Mouse (Mus musculus) cerebellum, adult 2 months (tissue): Measurements from ENCODE around the gene Rpa2.

Source experiments
- CTCF ChIP-seq: fragments of 200-500 bp; IDR thresholded peaks from 2 replicates; pipeline ENCODE4 v1.5.1; 2011; ENCODE audit warnings: low read depth, mild to moderate bottlenecking, control low read depth, low read length, moderate library complexity, borderline replicate concordance; ENCODE audit not compliant: insufficient read depth
- POLR2A ChIP-seq: fragments of 200-500 bp; IDR thresholded peaks from 2 replicates; pipeline ENCODE4 v1.6.1; 2011; ENCODE audit warnings: low read length, control low read depth, borderline replicate concordance; ENCODE audit not compliant: insufficient read depth

DNA sequence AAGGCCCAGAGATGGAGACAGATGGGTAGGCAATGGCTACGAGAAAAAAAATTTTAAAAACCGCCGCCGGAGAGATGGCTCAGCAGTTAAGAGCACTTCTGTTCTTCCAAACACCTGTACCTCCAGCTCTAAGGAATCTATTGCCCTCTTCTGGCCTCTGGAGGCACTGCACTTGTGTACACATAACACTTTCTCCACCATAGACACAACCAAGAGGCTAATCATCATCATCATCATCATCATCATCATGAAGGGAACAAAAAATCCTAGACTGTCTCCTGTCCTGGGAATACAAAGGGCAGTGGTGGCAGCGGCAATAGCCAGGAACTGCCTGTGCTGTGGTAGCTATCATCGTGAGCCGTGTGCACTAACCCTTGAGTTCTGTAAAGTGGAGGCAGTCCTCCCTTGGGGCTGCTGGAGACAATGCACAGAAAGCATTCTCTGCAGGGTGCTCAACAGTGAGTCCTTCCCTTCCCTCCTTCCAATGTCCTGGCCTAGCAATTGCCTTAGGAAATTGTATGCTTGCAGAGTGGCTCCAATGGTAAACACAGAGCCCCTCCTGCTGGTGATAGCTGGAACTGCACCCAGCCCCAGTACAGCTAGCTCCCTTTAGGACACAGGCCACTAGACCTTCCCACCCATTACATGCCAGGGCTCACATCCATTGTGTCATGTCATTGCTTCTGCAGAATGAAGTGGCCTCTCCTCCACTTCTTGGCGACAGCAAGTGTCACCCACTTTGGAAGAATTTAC lies 55.7 kb downstream of the Rpa2 start:
- TF ChIP-seq CTCF: peak; percentile 51
- no peak for TF ChIP-seq POLR2A
